Mouse (Mus musculus) telencephalon, adult 2 months (tissue): ENCODE data around the gene Zfp687.

Experiments used
- DNase-seq: peaks from one replicate; pipeline ENCODE4 v3.0.0-alpha.2; 2011; ENCODE audit warnings: low read depth, low spot score

Zfp687 gene

DNA sequence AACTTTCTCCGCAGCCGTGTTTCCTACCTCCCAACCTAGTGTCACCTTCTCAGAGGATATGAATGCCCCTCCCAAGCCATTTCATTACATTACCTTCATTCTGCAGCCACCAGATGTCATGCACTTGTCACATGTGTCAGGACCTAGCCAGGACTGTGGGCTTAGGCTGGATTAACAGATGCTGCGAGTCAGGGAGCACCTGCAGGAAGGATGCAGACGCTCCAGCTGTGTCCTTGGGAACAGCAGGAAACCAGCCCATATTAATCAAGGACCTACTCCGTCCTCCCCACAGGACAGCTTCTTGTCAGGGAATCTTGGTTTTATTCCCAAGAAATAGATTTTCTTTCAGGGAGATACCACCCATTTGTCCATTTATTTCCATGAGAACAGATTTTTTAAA is 54.9 kb downstream of the Zfp687 start:
- no peak for DNase-seq

DNA sequence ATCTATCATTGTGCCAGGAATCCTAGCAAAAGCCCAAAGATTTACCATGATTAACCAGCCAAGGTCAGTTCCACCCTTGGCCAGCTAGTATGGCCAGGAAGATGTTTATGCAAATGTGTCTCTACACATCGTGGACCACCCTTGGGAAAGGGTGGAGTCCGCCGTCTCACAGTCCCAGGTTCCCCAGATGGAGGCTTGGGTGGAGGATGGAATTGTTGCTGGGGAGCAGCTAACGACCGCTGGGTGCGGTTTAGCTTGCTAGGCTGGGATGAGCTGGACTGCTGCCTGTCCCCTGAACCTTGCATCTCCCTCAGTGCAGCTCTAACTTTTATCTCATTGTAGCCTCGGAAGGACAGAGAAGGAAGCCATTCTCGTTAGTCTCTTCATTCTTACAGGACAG is 55.4 kb downstream of the Zfp687 start:
- DNase-seq = no peak

DNA sequence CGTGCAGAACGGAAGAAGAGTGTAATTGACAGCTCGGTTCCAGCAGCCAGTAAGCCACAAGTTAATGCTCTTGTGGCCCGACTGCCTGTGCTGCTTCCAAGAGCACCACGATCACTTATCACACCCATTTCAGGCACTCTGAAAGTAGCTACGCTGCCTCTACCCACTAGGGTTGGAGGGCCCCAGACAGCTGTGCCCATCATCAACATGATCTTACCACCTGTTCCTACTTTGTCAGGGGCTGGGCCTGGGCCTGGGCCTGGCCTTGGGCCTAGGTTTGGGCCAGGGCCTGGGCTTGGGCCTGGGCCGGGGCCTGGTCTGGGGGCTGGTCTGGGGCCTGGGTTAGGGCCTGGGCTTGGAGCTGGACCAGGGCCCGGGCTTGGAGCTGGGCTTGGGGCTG is 57.0 kb downstream of the Zfp687 start:
- DNase-seq = no peak
